ENCODE assay signal across 23 mouse cellular contexts in the genomic region with DNA sequence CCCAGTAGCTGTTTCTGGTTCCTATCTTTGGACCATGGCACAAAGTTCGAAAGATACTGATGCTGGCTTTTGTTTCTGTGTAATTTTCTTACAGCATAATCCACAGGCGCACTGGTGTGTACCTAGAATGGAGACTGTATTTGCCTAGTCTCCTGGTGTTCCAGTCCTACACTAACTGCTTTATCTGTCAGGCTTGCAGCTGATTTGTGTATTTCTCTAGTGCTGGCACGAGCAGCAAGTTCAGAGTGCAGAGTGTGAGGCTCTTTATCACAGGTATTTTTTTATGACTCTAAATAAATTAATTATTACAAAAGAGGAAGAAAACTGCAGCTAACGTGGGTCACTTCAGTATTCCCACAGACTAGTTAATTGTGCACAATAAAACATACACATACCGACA.
"Had no signal": no experiment of that assay in that cellular context is flagged by ENCODE, and none has a peak within 500 bp of the region (broad histone marks: within the 10 kb centered on the region; RNA-seq: fewer than 3 reads in every experiment).

No protein-coding gene starts in this region.

- ATAC-seq: hindbrain, postnatal 0 days had no signal

- H3K4me2 ChIP-seq: heart, embryonic 11.5 days; heart, embryonic 13.5 days; heart, embryonic 15.5 days; hindbrain, embryonic 13.5 days; hindbrain, embryonic 15.5 days; limb, embryonic 12.5 days; liver, embryonic 11.5 days; liver, embryonic 13.5 days had no signal

- H3K9me3 ChIP-seq: heart, embryonic 13.5 days; heart, embryonic 15.5 days; hindbrain, embryonic 13.5 days; hindbrain, embryonic 15.5 days; limb, embryonic 10.5 days; limb, embryonic 12.5 days; liver, embryonic 13.5 days had no signal

- H3K9ac ChIP-seq: heart, embryonic 13.5 days; heart, embryonic 15.5 days; hindbrain, embryonic 13.5 days; hindbrain, embryonic 15.5 days; limb, embryonic 12.5 days; liver, embryonic 13.5 days had no signal

- H3K36me3 ChIP-seq: heart, embryonic 13.5 days; heart, embryonic 15.5 days; hindbrain, embryonic 13.5 days; hindbrain, embryonic 15.5 days; limb, embryonic 10.5 days; limb, embryonic 12.5 days; liver, embryonic 13.5 days had no signal

- H3K4me3 ChIP-seq: heart, adult 2 months; heart, embryonic 13.5 days; heart, embryonic 15.5 days; hindbrain, embryonic 13.5 days; hindbrain, embryonic 15.5 days; layer of hippocampus, adult 2 months; left cerebral cortex, adult 2 months; limb, embryonic 10.5 days; limb, embryonic 12.5 days; liver, embryonic 13.5 days had no signal

- H3K4me1 ChIP-seq: hindbrain, embryonic 13.5 days; hindbrain, embryonic 15.5 days; liver, embryonic 13.5 days had no signal

- H3K27me3 ChIP-seq: heart, embryonic 13.5 days; heart, embryonic 15.5 days; hindbrain, embryonic 13.5 days; hindbrain, embryonic 15.5 days; limb, embryonic 12.5 days; liver, embryonic 13.5 days had no signal

- H3K27ac ChIP-seq: heart, adult 2 months; heart, embryonic 13.5 days; heart, embryonic 15.5 days; hindbrain, embryonic 13.5 days; hindbrain, embryonic 15.5 days; hindbrain, postnatal 0 days; layer of hippocampus, adult 2 months; left cerebral cortex, adult 2 months; limb, embryonic 10.5 days; limb, embryonic 12.5 days; liver, embryonic 13.5 days had no signal

- DNase-seq: gastrocnemius, postnatal 14 days; gastrocnemius, postnatal 36 days; heart, adult 11 months; heart, adult 2 months; heart, postnatal 14 days; heart, postnatal 36 days; kidney, adult 18-20 months; kidney, adult 8-10 months; kidney, postnatal 10 days; kidney, postnatal 25 days; kidney, postnatal 4 days; liver, embryonic 13.5 days had no signal
